Mouse (Mus musculus) cerebellum, adult 2 months (tissue): ENCODE results near the gene Ddx39. TPM values are rescaled to one million over a fixed set of nuclear protein-coding genes. Genes with fewer than 3 reads are reported as not detected.

Source experiments
- DNase-seq, 2 experiments: peaks; one replicate each; pipeline ENCODE4 v3.0.0; 2021
- H3K27ac ChIP-seq: fragments of 200-500 bp; 2 replicates; pipeline ENCODE4 v1.5.1; 2012; ENCODE audit warnings: low read length, control low read depth, inconsistent platforms; ENCODE audit not compliant: insufficient read depth
- H3K27me3 ChIP-seq: fragments of 200-500 bp; 2 replicates; pipeline ENCODE4 v1.6.1; 2012; ENCODE audit warnings: inconsistent platforms, mild to moderate bottlenecking, low read length, moderate library complexity; ENCODE audit not compliant: control insufficient read depth, insufficient read depth
- H3K4me1 ChIP-seq: fragments of 200-500 bp; 2 replicates; pipeline ENCODE4 v1.6.1; 2011; ENCODE audit warnings: low read length; ENCODE audit not compliant: control insufficient read depth, insufficient read depth
- H3K4me3 ChIP-seq: fragments of 200-500 bp; replicated peaks from 2 replicates; pipeline ENCODE3; 2011; ENCODE audit warnings: mild to moderate bottlenecking, low read depth, low read length, control low read depth; ENCODE audit not compliant: insufficient read depth
- CTCF ChIP-seq: fragments of 200-500 bp; IDR thresholded peaks from 2 replicates; pipeline ENCODE4 v1.5.1; 2011; ENCODE audit warnings: low read depth, mild to moderate bottlenecking, control low read depth, low read length, moderate library complexity, borderline replicate concordance; ENCODE audit not compliant: insufficient read depth
- POLR2A ChIP-seq: fragments of 200-500 bp; IDR thresholded peaks from 2 replicates; pipeline ENCODE4 v1.6.1; 2011; ENCODE audit warnings: low read length, control low read depth, borderline replicate concordance; ENCODE audit not compliant: insufficient read depth
- WGBS: fragments of 180-500 bp; shearing (Covaris S2); methylation state at CpG from one replicate; pipeline ENCODE4 v1.1.7; 2018; 5-methylcytosine and 5-hydroxymethylcytosine counted together
- polyA plus RNA-seq: library from polyadenylated mRNA; depleted of rRNA; stranded (reverse); fragments of >200 nt; gene quantifications from 2 replicates; pipeline ENCODE4 v1.2.3, GENCODE M21; 2012

Ddx39 gene
- polyA plus RNA-seq, 1 experiment = 30.0 TPM

DNA sequence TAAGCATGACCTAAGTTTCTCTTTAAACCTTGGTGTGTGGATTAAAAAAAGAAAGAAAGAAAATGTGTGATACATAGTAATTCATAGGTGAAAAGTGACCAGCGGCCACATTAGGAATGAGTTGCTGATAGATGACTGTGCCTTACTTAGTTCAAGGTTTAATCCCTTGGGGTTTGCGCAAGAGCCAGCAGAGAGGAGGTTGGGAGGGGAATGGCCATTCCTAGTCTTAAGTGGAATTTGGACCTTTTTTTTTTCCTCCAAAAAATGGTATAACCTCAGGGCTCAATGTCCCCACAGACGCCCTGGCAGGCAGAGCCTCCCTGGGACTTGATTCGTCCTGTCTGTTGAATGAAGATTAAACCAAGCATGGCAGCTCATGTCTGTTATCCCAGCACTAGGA, 29.1 kb downstream of the Ddx39 start:
- Histone ChIP-seq H3K4me3 (no peak overlapping the region), H3K27ac (no peak overlapping the region), H3K27me3 (no peaks in the 10 kb centered on the region; the same call in 1 of the 2 replicates), H3K4me1 (0 out of 2 replicates have a peak, but pooled peaks cover 3% of the 10 kb centered on the region)
- DNase-seq = no peak
- WGBS = 78% methylated on average over 4 of the region's 4 CpGs
- no peak for TF ChIP-seq POLR2A
- TF ChIP-seq CTCF = no peak

DNA sequence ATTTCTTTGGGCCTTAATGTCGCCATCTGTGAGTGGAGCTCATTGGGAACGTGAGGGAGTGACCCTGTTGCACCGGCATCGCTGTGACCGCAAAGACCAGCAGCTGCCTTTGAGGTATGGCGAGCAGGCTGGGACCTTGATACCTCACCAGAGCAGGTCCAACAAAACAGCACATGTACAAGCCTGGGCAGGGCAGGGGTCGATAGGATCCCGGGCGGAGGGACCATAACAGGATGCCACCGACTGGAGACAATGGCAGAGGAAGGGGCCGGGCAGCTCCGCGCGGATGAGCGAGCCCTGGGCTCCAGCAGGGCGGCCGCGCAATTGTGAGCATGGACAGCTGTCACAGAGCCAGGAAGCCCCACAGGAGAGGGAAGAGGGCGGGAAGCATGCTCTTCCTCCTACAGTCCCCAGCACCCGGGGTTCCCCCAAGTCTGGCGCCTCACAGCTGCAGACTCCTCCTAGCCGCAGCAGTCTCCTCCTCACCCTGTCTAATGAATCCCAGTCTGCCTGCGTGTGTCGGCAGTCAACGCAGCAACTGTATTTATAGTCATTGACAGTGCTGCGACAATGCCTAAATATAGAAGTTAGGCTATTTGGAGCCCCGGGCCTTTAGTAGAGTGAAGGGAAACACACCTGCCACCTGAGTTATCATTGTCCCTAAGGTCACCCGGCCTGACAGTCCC, 32.8 kb downstream of the Ddx39 start:
- no peak for TF ChIP-seq POLR2A
- TF ChIP-seq CTCF = no peak
- H3K27ac ChIP-seq = no peak overlapping the region
- DNase-seq = peak; percentile 20 to 32
- 0 out of 2 replicates have a peak, but pooled peaks cover 3% of the 10 kb centered on the region for H3K4me1 ChIP-seq
- no peaks in the 10 kb centered on the region for H3K27me3 ChIP-seq
- WGBS = 3% methylated on average over 28 of the region's 28 CpGs
- peak overlapping the region; percentile 0 for H3K4me3 ChIP-seq

DNA sequence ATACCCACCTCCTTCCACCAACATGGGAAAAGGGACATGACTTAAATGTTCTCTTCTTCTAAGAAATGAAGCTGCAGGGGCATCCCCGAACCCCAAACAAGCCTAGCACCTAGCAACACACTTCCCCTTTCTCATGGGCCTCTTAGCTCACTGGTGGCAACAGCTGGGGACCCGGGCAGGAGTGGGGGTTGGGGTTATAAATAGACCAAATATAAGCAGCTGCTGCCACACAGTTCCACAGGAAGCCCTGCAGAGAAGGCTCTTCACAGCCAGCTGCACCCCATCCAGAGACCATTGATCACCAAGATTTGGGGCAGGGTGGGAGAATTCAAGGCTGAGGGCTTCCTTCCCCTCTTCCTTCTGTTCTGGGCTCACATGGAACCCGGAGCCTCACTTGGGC, 33.7 kb downstream of the Ddx39 start:
- H3K4me3 ChIP-seq = no peak overlapping the region
- H3K27ac ChIP-seq = no peak overlapping the region
- no peaks in the 10 kb centered on the region for H3K27me3 ChIP-seq
- no peak for DNase-seq
- WGBS = 43% methylated on average over 3 of the region's 3 CpGs
- TF ChIP-seq CTCF (no peak), POLR2A (no peak)
- H3K4me1 ChIP-seq = 0 out of 2 replicates have a peak, but pooled peaks cover 3% of the 10 kb centered on the region

DNA sequence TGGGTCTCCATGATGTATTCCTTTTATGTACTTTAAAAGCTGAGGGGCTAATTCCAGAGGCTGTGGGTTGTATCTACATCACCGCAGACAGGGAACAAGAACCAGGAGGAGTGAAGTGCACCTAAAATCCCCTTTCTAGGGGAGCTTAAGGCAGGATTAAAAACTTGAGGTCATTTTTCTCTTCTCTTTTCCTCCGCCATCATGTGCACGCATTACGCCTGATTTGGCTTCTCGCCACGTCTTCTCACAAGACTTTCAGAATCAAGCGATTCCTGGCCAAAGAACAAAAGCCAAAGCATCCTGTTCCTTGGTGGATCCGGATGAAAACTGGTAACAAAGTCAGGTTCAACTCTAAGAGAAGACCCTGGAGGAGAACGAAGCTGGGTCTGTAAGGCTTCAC, 34.3 kb downstream of the Ddx39 start:
- H3K4me3 ChIP-seq = no peak overlapping the region
- 46% methylated on average over 9 of the region's 9 CpGs for WGBS
- no peak overlapping the region for H3K27ac ChIP-seq
- DNase-seq = no peak
- H3K27me3 ChIP-seq = no peaks in the 10 kb centered on the region
- TF ChIP-seq CTCF = no peak
- TF ChIP-seq POLR2A = no peak
- 0 out of 2 replicates have a peak, but pooled peaks cover 3% of the 10 kb centered on the region for H3K4me1 ChIP-seq

DNA sequence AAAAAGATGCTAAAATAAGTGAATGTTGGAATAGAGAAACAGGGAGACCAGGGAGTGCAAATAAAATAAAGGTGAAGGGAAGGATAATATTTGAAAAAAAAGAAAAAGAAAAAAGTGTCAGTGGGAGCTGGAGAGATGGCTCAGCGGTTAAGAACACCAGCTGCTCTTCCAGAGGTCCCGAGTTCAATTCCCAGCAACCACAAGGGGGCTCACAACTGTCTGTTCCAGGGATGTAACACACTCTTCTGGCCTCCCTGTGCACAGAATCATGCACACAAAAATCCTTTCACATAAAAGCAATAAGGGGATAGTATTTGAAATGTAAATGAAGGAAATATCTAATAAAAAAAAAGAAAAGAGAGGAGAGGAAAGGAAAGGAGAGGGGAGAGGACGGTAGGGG, 39.2 kb downstream of the Ddx39 start:
- Histone ChIP-seq H3K4me1 (no peaks in the 10 kb centered on the region), H3K4me3 (no peak overlapping the region), H3K27ac (no peak overlapping the region), H3K27me3 (no peaks in the 10 kb centered on the region)
- no peak for TF ChIP-seq CTCF
- TF ChIP-seq POLR2A = no peak
- DNase-seq = no peak
- 47% methylated on average over 3 of the region's 3 CpGs for WGBS

DNA sequence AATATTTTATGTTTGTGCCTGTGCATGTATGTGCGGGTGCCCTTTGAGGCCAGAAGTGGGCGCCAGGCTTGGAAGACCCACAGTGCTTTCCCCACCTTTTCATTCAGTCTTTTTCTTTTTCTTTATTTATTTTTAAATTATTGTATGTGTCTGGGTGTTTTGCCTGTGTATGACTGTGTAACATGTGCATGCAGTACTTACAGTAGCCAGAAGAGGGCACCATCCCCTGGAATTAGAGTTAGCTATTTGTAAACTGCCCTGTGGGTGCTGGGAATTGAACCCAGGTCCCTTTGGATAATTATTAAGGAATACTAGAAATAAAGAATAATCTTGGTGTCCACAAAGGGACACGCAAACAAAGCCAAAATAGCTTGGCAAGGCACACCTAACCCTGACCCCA, 41.3 kb downstream of the Ddx39 start:
- H3K27me3 ChIP-seq = no peaks in the 10 kb centered on the region
- H3K27ac ChIP-seq = no peak overlapping the region
- 98% methylated on average over 3 of the region's 3 CpGs for WGBS
- H3K4me3 ChIP-seq = no peak overlapping the region
- no peaks in the 10 kb centered on the region for H3K4me1 ChIP-seq
- no peak for DNase-seq
- TF ChIP-seq POLR2A (no peak), CTCF (no peak)

DNA sequence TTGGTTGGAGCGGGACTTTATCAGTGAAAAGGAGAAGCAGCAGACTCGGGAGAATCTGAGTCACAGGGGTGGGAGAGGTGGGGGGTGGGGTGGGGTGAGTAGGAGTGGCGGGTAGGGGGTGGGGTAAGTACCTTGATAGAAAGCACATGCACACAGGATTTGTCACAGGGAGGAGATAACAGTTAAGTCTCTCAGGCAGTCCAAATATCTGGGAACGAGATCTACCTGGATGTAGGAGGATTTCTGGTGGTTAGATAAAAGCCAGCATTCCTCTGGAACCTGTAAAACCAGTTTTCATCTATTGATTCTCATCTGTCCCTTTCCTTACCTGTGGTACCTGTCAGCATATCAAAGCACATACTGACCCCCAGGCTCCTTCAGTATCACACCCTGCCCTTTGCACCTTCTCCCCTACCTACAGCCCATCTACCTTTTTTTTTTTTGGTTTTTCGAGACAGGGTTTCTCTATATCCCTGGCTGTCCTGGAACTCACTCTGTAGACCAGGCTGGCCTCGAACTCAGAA, 42.2 kb downstream of the Ddx39 start:
- 85% methylated on average over 6 of the region's 6 CpGs for WGBS
- Histone ChIP-seq H3K4me1 (no peaks in the 10 kb centered on the region), H3K27ac (no peak overlapping the region), H3K4me3 (no peak overlapping the region), H3K27me3 (no peaks in the 10 kb centered on the region)
- no peak for DNase-seq
- TF ChIP-seq CTCF (no peak), POLR2A (no peak)

DNA sequence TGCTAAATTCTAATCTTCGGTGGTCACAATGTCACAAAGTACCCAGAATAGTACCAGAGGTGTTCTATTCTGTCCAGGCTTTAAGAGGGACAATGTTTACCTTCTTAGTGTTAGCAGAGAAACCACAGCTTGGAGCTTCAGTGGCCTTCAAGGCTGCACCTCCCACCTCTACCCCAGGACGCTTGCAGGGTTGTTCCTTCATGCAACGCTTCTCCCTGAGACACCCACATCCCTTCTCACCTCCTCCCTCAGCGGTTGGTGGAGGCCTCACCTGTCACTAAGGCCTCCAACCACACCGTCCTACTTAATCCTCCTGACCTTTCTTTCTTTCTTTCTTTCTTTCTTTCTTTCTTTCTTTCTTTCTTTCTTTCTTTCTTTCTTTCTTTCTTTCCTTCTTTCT, 43.3 kb downstream of the Ddx39 start:
- no peak overlapping the region for H3K27ac ChIP-seq
- TF ChIP-seq POLR2A = no peak
- TF ChIP-seq CTCF = no peak
- no peaks in the 10 kb centered on the region for H3K27me3 ChIP-seq
- no peak overlapping the region for H3K4me3 ChIP-seq
- no peak for DNase-seq
- H3K4me1 ChIP-seq = no peaks in the 10 kb centered on the region
- WGBS = 62% methylated on average over 5 of the region's 5 CpGs
